Mouse (Mus musculus) hindbrain, embryonic 11.5 days (tissue): ENCODE results near the gene Gm6588. TPM values are rescaled to one million over a fixed set of nuclear protein-coding genes. Genes with fewer than 3 reads are reported as not detected.

Source experiments
- ATAC-seq: fragments of 200-750 bp; cut with Nextera tagmentation; 2 replicates; pipeline ENCODE4 v1.8.0; 2017; ENCODE audit warnings: mild to moderate bottlenecking, moderate TSS enrichment, moderate library complexity; ENCODE audit not compliant: low FRiP score
- DNase-seq: peaks from one replicate; pipeline ENCODE4 v3.0.0-alpha.2; 2015; ENCODE audit warnings: low spot score
- H3K27ac ChIP-seq: fragments of 300-500 bp; sonication (generic); 2 replicates; pipeline ENCODE4 v1.5.1; 2014; ENCODE audit warnings: mild to moderate bottlenecking, low read depth, low read length
- H3K27me3 ChIP-seq: fragments of 300-500 bp; sonication (generic); 2 replicates; pipeline ENCODE4 v1.6.1; 2014; ENCODE audit warnings: mild to moderate bottlenecking, low read length, moderate library complexity, mixed read lengths; ENCODE audit not compliant: control insufficient read depth, insufficient read depth
- H3K36me3 ChIP-seq: fragments of 300-500 bp; sonication (generic); 2 replicates; pipeline ENCODE4 v1.6.1; 2014; ENCODE audit warnings: mild to moderate bottlenecking, low read length, moderate library complexity, mixed read lengths; ENCODE audit not compliant: control insufficient read depth, insufficient read depth
- H3K4me1 ChIP-seq: fragments of 300-500 bp; sonication (generic); replicated peaks from 2 replicates; pipeline ENCODE4 v1.6.1; 2014; ENCODE audit warnings: low read length, mixed read lengths; ENCODE audit not compliant: control insufficient read depth, insufficient read depth
- H3K4me2 ChIP-seq: fragments of 300-500 bp; sonication (generic); replicated peaks from 2 replicates; pipeline ENCODE4 v1.6.1; 2014; ENCODE audit warnings: mild to moderate bottlenecking, low read depth, low read length
- H3K4me3 ChIP-seq: fragments of 300-500 bp; sonication (generic); 2 replicates; pipeline ENCODE4 v1.5.1; 2014; ENCODE audit warnings: low read depth, low read length
- H3K9ac ChIP-seq: fragments of 300-500 bp; sonication (generic); 2 replicates; pipeline ENCODE4 v1.6.1; 2014; ENCODE audit warnings: low read depth, low read length
- H3K9me3 ChIP-seq: fragments of 300-500 bp; sonication (generic); 2 replicates; pipeline ENCODE4 v1.6.1; 2016; ENCODE audit warnings: low read length; ENCODE audit not compliant: control insufficient read depth
- WGBS: fragments of 180-500 bp; shearing (Covaris S2); extraction: QIAGEN DNeasy Blood & Tissue Kit; methylation state at CpG from one replicate; pipeline ENCODE4 v1.1.7; 2014; 5-methylcytosine and 5-hydroxymethylcytosine counted together
- polyA plus RNA-seq: library from polyadenylated mRNA; unstranded; fragments of >200 nt; fragmentation: Nextera tagmentation; extraction: Ambion mirVana; gene quantifications from 2 replicates; pipeline ENCODE4 v1.2.1, GENCODE M21; 2014

Gm6588 gene
- polyA plus RNA-seq, 1 experiment from 2014 or later, result 0.28 TPM

DNA sequence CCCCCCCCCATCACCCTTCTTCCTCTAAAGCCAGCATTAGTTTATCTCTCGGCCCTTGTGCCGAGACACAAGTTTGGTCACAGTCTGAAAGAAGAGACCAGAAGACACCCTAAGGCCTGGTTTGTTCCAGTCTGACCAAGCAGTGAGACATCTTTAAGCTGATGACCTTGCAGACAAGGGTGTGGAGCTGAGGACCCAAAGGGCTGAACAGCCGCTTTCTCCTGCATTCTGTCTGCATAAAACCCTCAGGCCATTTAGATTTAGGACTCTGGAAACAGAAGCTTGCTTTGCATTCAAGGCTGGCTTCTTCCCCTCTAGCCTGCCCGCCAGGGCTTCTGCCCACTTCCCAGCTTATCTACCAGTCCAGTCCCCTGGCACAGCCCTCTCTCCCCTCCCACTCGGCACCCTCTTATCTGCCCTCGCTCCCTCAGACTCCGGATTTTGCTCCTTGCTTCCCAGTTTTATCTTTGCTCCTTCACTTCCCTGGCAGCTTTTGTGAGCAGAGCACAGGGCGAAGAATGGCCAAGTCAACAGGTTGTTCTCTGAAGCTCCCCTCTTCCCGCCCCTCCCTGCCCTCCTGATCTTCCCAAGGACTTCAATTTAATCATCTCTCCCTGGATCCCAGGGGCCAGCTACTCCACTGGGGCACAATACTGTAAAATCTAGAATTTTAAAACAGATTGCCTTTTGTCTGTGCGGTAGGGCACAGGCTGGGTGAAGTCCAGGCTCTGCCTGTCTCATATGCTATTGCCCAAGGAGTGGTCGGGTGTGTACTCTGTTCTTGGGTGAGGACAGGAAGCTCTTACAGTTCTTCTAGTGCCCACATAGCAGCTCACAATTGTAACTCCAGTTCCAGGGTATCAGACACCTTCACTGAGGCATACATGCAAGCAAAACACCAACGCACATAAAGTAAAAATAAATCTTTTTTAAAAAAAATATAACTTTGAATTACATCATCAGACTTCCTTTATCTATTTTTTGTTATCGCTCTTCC is 50.0 kb downstream of the Gm6588 start:
- no peaks in the 10 kb centered on the region; the same call in 1 of the 2 replicates for H3K4me1 ChIP-seq
- no peaks in the 10 kb centered on the region for H3K36me3 ChIP-seq
- H3K4me3 ChIP-seq, result no peak overlapping the region
- 80% methylated on average over 13 of the region's 13 CpGs for WGBS
- H3K27ac ChIP-seq, result no peak overlapping the region
- DNase-seq (no peak), ATAC-seq (no peak)
- H3K27me3 ChIP-seq, result no peaks in the 10 kb centered on the region
- H3K9me3 ChIP-seq, result no peaks in the 10 kb centered on the region
- H3K9ac ChIP-seq, result no peak overlapping the region
- H3K4me2 ChIP-seq, result no peak overlapping the region

DNA sequence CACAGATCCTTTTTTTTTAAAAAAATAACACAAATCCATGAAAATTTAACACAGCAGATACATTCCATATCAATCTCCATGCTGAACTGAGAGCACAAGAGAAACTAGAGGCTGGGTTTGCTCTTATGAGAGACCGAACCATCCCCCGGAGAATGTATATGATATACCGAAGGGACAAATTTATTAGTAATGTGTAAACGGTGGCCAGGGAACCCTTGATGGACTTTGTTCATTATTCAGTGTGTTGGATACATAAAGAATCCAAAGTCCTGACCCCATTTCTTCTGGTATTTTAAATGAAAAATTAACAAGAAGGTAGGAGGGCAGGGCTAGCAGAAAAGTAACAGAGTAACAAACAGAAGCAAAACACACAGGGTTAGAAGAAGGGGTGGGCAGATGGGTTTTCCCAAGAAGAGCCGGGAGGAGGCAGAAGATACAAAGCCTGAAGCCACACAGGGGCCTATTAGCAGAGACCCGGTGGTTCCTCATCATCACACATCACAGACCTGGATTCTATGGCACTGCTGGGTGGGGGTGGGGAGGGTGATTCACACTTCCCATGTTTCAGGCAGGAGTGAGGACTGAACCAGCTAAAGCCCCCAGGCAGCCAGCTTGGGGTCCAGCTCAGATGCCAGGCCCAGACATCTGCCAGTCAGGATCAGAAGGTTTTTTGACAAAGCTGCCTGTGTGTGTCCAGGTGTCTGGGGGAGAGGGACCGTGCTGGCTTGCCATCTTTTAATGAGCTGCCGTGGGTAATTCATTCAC is 50.9 kb downstream of the Gm6588 start:
- no peak overlapping the region for H3K4me3 ChIP-seq
- no peaks in the 10 kb centered on the region; the same call in 1 of the 2 replicates for H3K4me1 ChIP-seq
- no peaks in the 10 kb centered on the region for H3K27me3 ChIP-seq
- WGBS, result 56% methylated on average over 8 of the region's 8 CpGs
- 0 out of 2 replicates have a peak overlapping the region, but pooled peaks have one; percentile 7 for H3K4me2 ChIP-seq
- H3K9me3 ChIP-seq, result no peaks in the 10 kb centered on the region
- ATAC-seq, result no peak
- 0 out of 2 replicates have a peak overlapping the region, but pooled peaks have one; percentile 33 for H3K27ac ChIP-seq
- no peaks in the 10 kb centered on the region for H3K36me3 ChIP-seq
- DNase-seq, result no peak
- no peak overlapping the region for H3K9ac ChIP-seq

Other genes starting within 250 kb of the Gm6588 start
- 1.4 and 1.9 TPM in 2 replicates for gene Cryba4, start 196.9 kb upstream of the Gm6588 start, polyA plus RNA-seq
- 0.59 and 0.88 TPM in 2 replicates for gene Crybb1, start 193.6 kb upstream of the Gm6588 start, polyA plus RNA-seq
- gene Tpst2, start 172.7 kb upstream of the Gm6588 start, polyA plus RNA-seq, result 27.0 and 32.3 TPM in 2 replicates
- gene Tfip11, start 123.1 kb upstream of the Gm6588 start, polyA plus RNA-seq, result 17.6 and 22.8 TPM in 2 replicates
- 49.8 and 50.5 TPM in 2 replicates for gene Srrd, start 106.4 kb upstream of the Gm6588 start, polyA plus RNA-seq
- gene Hps4, start 106.3 kb upstream of the Gm6588 start, polyA plus RNA-seq, result 29.8 and 30.0 TPM in 2 replicates
- 0.13 and 0.26 TPM in 2 replicates for gene Gm6583, start 93.4 kb upstream of the Gm6588 start, polyA plus RNA-seq
- 26.0 and 41.6 TPM in 2 replicates for gene Asphd2, start 54.6 kb upstream of the Gm6588 start, polyA plus RNA-seq
- gene Sez6l, start 127.8 kb downstream of the Gm6588 start, polyA plus RNA-seq, result 4.9 and 5.1 TPM in 2 replicates